Mouse (Mus musculus) spleen, adult 2 months (tissue): ENCODE results near the gene Ammecr1.

Source experiments
- CTCF ChIP-seq: fragments of 200-500 bp; IDR thresholded peaks from 2 replicates; pipeline ENCODE4 v1.5.1; 2011; ENCODE audit warnings: mild to moderate bottlenecking, inconsistent platforms; ENCODE audit not compliant: insufficient read depth, insufficient read length, insufficient replicate concordance; ENCODE audit errors: extremely low read depth
- POLR2A ChIP-seq: fragments of 200-500 bp; IDR thresholded peaks from 2 replicates; pipeline ENCODE4 v1.6.1; 2011; ENCODE audit warnings: low read depth, low read length, inconsistent platforms

DNA sequence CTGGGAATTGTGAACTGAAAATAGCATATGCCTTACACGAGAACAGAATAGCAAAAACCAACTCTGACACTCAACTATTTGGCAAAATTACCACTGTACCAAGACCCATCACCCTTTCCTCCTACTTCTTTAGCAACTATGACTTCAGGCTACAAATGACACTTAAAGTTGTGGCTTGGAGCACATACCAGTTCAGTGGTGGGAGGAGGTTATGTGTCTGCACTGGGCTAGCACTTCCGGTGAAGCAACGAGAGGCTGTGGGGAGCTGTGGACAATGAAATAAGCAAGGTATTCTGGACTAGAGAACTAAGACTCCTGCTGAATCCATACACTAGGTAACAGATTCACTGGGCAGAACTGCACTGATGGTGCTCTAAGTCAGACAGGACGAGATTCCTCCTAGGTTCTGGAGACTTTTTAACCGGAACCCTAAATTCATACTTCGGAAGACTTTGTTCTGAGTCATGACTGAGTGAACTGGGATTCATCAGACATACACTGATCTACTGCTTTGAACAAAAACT lies 69.0 kb downstream of the Ammecr1 start:
- TF ChIP-seq POLR2A (no peak), CTCF (no peak)
